Mouse (Mus musculus) stomach, postnatal 0 days (tissue): ENCODE results near the gene Nkrf. TPM values are rescaled to one million over a fixed set of nuclear protein-coding genes. Genes with fewer than 3 reads are reported as not detected.

ENCODE experiments used
- ATAC-seq: fragments of 200-750 bp; cut with Nextera tagmentation; 2 replicates; pipeline ENCODE4 v1.8.0; 2017; ENCODE audit not compliant: low FRiP score, low TSS enrichment
- DNase-seq: peaks from one replicate; pipeline ENCODE4 v3.0.0-alpha.2; 2016; ENCODE audit warnings: low spot score
- H3K27ac ChIP-seq: fragments of 300-500 bp; sonication (generic); replicated peaks from 2 replicates; pipeline ENCODE4 v1.5.1; 2014; ENCODE audit warnings: mild to moderate bottlenecking, control low read depth
- H3K27me3 ChIP-seq: fragments of 300-500 bp; sonication (generic); 2 replicates; pipeline ENCODE4 v1.6.1; 2014; ENCODE audit warnings: low read length; ENCODE audit not compliant: control insufficient read depth, insufficient read depth
- H3K36me3 ChIP-seq: fragments of 300-500 bp; sonication (generic); 2 replicates; pipeline ENCODE4 v1.6.1; 2014; ENCODE audit warnings: low read length, mixed read lengths; ENCODE audit not compliant: control insufficient read depth, insufficient read depth
- H3K4me1 ChIP-seq: fragments of 300-500 bp; sonication (generic); replicated peaks from 2 replicates; pipeline ENCODE4 v1.6.1; 2014; ENCODE audit warnings: antibody characterized with exemption; ENCODE audit not compliant: control insufficient read depth, insufficient read depth
- H3K4me2 ChIP-seq: fragments of 300-500 bp; sonication (generic); replicated peaks from 2 replicates; pipeline ENCODE4 v1.6.1; 2014; ENCODE audit warnings: low read depth, mild to moderate bottlenecking, control low read depth, moderate library complexity
- H3K4me3 ChIP-seq: fragments of 300-500 bp; sonication (generic); 2 replicates; pipeline ENCODE4 v1.5.1; 2014; ENCODE audit warnings: low read depth, low read length, control low read depth
- H3K9ac ChIP-seq: fragments of 300-500 bp; sonication (generic); 2 replicates; pipeline ENCODE4 v1.6.1; 2014; ENCODE audit warnings: mild to moderate bottlenecking, low read length, control low read depth, mixed read lengths
- H3K9me3 ChIP-seq: fragments of 300-500 bp; sonication (generic); 2 replicates; pipeline ENCODE4 v1.6.1; 2016; ENCODE audit warnings: low read length; ENCODE audit not compliant: control insufficient read depth
- CTCF ChIP-seq: IDR thresholded peaks from 2 replicates; pipeline ENCODE4 v1.5.1; 2016; ENCODE audit warnings: antibody characterized with exemption, low read depth, mild to moderate bottlenecking, moderate library complexity
- EP300 ChIP-seq: optimal IDR thresholded peaks from 2 replicates; pipeline ENCODE3; 2016; ENCODE audit warnings: antibody characterized with exemption
- WGBS: fragments of 180-500 bp; shearing (Covaris S2); extraction: QIAGEN DNeasy Blood & Tissue Kit; methylation state at CpG from one replicate; pipeline ENCODE4 v1.1.7; 2014; 5-methylcytosine and 5-hydroxymethylcytosine counted together
- polyA plus RNA-seq: library from polyadenylated mRNA; unstranded; fragments of >200 nt; fragmentation: Nextera tagmentation; extraction: Ambion mirVana; gene quantifications from 2 replicates; pipeline ENCODE4 v1.2.1, GENCODE M21; 2015

Nkrf gene
- polyA plus RNA-seq, 1 experiment from 2014 or later: 0.79 TPM

GRCm38 (mm10) chrX:36873765-36874164 lies 28.9 kb downstream of the Nkrf start, which contains the start of the genes Ube2a and C330007P06Rik:
Ube2a (plus strand) TSS chrX:36873900.
C330007P06Rik (minus strand) TSS chrX:36874111.
- 11% methylated on average over 8 of the region's 8 CpGs for WGBS
- ATAC-seq (peak; percentile 12; the same call in 1 of the 2 replicates), DNase-seq (no peak)
- Histone ChIP-seq H3K27me3 (no peaks in the 10 kb centered on the region), H3K4me3 (peak within 1 kb of the TSS; percentile 68), H3K27ac (peak within 1 kb of the TSS; percentile 74), H3K4me2 (peak within 1 kb of the TSS; percentile 58), H3K36me3 (no peaks in the 10 kb centered on the region), H3K4me1 (no peaks in the 10 kb centered on the region), H3K9me3 (no peaks in the 10 kb centered on the region), H3K9ac (peak within 1 kb of the TSS; percentile 81)
- no peak for TF ChIP-seq EP300
- no peak for TF ChIP-seq CTCF

GRCm38 (mm10) chrX:36870372-36870771 lies 32.3 kb downstream of the Nkrf start:
- TF ChIP-seq CTCF: no peak
- no peak for TF ChIP-seq EP300
- H3K4me3 ChIP-seq: no peak overlapping the region
- no peaks in the 10 kb centered on the region for H3K27me3 ChIP-seq
- no peaks in the 10 kb centered on the region for H3K36me3 ChIP-seq
- H3K4me2 ChIP-seq: no peak overlapping the region
- ATAC-seq: no peak
- 72% methylated on average over 3 of the region's 3 CpGs for WGBS
- no peaks in the 10 kb centered on the region for H3K4me1 ChIP-seq
- no peak overlapping the region for H3K27ac ChIP-seq
- no peak for DNase-seq
- H3K9ac ChIP-seq: no peak overlapping the region
- H3K9me3 ChIP-seq: no peaks in the 10 kb centered on the region

- Histone ChIP-seq H3K36me3 (no peaks in the 10 kb centered on the region), H3K4me3 (peak overlapping the region; percentile 39), H3K27ac (no peak overlapping the region), H3K27me3 (no peaks in the 10 kb centered on the region), H3K4me2 (peak overlapping the region; percentile 23; the same call in 1 of the 2 replicates), H3K9ac (no peak overlapping the region), H3K4me1 (no peaks in the 10 kb centered on the region), H3K9me3 (no peaks in the 10 kb centered on the region)
- DNase-seq: no peak
- 50% methylated on average over 8 of the region's 8 CpGs for WGBS
- TF ChIP-seq CTCF: no peak
- TF ChIP-seq EP300: no peak
- no peak for ATAC-seq
These were observed 37.9 kb downstream of the Nkrf start for GRCm38 (mm10) chrX:36864609-36865328.

- Histone ChIP-seq H3K4me1 (no peaks in the 10 kb centered on the region), H3K9ac (peak overlapping the region; percentile 58), H3K9me3 (no peaks in the 10 kb centered on the region), H3K36me3 (no peaks in the 10 kb centered on the region), H3K4me2 (peak overlapping the region; percentile 44), H3K27me3 (no peaks in the 10 kb centered on the region), H3K27ac (no peak overlapping the region), H3K4me3 (peak overlapping the region; percentile 39)
- TF ChIP-seq EP300 (no peak), CTCF (no peak)
- DNase-seq (peak; percentile 81), ATAC-seq (peak; percentile 87)
- 18% methylated on average over 38 of the region's 44 CpGs for WGBS
These were observed 38.7 kb downstream of the Nkrf start for GRCm38 (mm10) chrX:36863766-36864608.

GRCm38 (mm10) chrX:36852631-36853030 lies 50.1 kb downstream of the Nkrf start:
- Histone ChIP-seq H3K27ac (no peak overlapping the region), H3K36me3 (no peaks in the 10 kb centered on the region), H3K4me1 (no peaks in the 10 kb centered on the region), H3K4me3 (no peak overlapping the region), H3K9ac (no peak overlapping the region), H3K9me3 (no peaks in the 10 kb centered on the region), H3K4me2 (no peak overlapping the region), H3K27me3 (no peaks in the 10 kb centered on the region)
- ATAC-seq (no peak), DNase-seq (no peak)
- WGBS: 84% methylated on average over 8 of the region's 8 CpGs
- TF ChIP-seq CTCF: no peak
- no peak for TF ChIP-seq EP300
